Mouse (Mus musculus): ENCODE data around the gene Astn2. TPM values are rescaled to one million over a fixed set of nuclear protein-coding genes. Genes with fewer than 3 reads are reported as not detected.

Gene Astn2
- polyA plus RNA-seq, 1 experiment from 2014 or later: 0.08 TPM

DNA sequence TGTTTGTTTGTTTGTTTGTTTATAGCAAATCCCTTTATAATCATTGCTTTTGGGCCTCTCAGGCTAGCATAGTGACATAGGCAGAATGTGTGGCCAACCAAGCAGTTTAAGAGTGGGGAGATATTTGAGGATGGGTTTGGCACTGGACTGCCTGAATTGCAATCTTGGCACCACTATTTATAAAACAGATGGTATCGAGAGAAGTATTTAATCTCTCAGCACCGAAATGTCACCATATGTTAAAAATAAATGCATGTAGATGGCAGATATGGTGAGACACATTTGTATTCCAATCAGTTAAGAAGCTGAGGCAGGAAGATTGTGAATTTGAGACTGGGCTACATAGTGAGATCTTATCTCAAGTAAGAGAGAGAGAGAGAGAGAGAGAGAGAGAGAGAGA, 692.7 kb downstream of the Astn2 start:
- Histone ChIP-seq H3K4me3 (ENCODE audit: low read length) (no peak overlapping the region), H3K27me3 (ENCODE audit: control insufficient read depth, insufficient read depth, low read depth, low read length) (no peaks in the 10 kb centered on the region), H3K9me3 (ENCODE audit: control insufficient read depth, low read length) (no peaks in the 10 kb centered on the region), H3K36me3 (ENCODE audit: control insufficient read depth, insufficient read depth, low read length) (no peaks in the 10 kb centered on the region), H3K4me2 (ENCODE audit: low read depth, low read length) (no peak overlapping the region), H3K27ac (ENCODE audit: low read length) (no peak overlapping the region), H3K4me1 (replicated peaks; ENCODE audit: control insufficient read depth, insufficient read depth, low read length) (no peaks in the 10 kb centered on the region), H3K9ac (ENCODE audit: low read length) (no peak overlapping the region)
- no peak for ATAC-seq (ENCODE audit: low read depth)
- 65% methylated on average over 2 of the region's 2 CpGs for WGBS

DNA sequence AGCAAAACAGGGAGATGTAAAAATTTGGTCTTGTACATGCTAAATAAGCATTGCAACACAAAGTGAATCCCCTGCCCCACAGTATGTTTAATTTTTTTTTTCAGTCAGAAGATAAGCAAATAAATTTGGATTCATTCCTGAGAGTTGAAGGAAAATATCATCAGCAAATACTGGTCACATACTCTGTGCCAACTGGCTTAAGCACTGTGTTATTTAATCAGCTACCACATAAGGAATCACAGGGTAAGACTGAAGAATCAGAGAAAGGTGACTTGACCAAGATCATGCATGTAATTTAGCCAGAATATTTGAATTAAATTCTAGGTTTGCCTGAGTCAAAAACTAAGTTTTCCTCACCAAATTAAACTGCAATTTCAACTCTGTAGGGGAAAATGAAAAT, 693.8 kb downstream of the Astn2 start:
- no peak for ATAC-seq (ENCODE audit: low read depth)
- H3K27me3 ChIP-seq (ENCODE audit: control insufficient read depth, insufficient read depth, low read depth, low read length): no peaks in the 10 kb centered on the region
- H3K36me3 ChIP-seq (ENCODE audit: control insufficient read depth, insufficient read depth, low read length): no peaks in the 10 kb centered on the region
- no peak overlapping the region for H3K4me2 ChIP-seq (ENCODE audit: low read depth, low read length)
- no peaks in the 10 kb centered on the region for H3K9me3 ChIP-seq (ENCODE audit: control insufficient read depth, low read length)
- no peak overlapping the region for H3K27ac ChIP-seq (ENCODE audit: low read length)
- H3K4me1 ChIP-seq (replicated peaks; ENCODE audit: control insufficient read depth, insufficient read depth, low read length): no peaks in the 10 kb centered on the region
- no peak overlapping the region for H3K4me3 ChIP-seq (ENCODE audit: low read length)
- no peak overlapping the region for H3K9ac ChIP-seq (ENCODE audit: low read length)

DNA sequence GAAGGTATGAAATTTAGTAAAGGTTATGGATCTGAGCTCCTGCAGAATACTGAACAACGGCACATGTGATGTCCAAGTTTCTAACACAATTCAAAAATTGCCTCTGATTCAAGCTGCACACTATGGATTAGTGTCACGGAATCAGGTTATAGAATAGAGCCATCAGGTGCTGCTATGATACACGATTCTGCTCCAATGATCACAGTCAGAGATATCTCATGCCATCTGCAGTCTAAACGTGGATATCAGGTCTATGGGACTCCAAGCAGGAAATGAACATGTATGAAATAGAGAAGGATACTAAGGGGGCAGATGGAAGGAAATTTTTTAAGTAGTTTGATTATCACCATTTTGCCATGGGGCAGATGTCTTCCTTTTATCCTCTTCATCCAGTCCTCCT, 702.6 kb downstream of the Astn2 start:
- Histone ChIP-seq H3K4me3 (ENCODE audit: low read length) (no peak overlapping the region), H3K4me1 (replicated peaks; ENCODE audit: control insufficient read depth, insufficient read depth, low read length) (no peaks in the 10 kb centered on the region), H3K9me3 (ENCODE audit: control insufficient read depth, low read length) (no peaks in the 10 kb centered on the region), H3K27me3 (ENCODE audit: control insufficient read depth, insufficient read depth, low read depth, low read length) (no peaks in the 10 kb centered on the region), H3K4me2 (ENCODE audit: low read depth, low read length) (no peak overlapping the region), H3K36me3 (ENCODE audit: control insufficient read depth, insufficient read depth, low read length) (no peaks in the 10 kb centered on the region), H3K27ac (ENCODE audit: low read length) (no peak overlapping the region), H3K9ac (ENCODE audit: low read length) (no peak overlapping the region)
- 67% methylated on average over 4 of the region's 4 CpGs for WGBS
- no peak for ATAC-seq (ENCODE audit: low read depth)

DNA sequence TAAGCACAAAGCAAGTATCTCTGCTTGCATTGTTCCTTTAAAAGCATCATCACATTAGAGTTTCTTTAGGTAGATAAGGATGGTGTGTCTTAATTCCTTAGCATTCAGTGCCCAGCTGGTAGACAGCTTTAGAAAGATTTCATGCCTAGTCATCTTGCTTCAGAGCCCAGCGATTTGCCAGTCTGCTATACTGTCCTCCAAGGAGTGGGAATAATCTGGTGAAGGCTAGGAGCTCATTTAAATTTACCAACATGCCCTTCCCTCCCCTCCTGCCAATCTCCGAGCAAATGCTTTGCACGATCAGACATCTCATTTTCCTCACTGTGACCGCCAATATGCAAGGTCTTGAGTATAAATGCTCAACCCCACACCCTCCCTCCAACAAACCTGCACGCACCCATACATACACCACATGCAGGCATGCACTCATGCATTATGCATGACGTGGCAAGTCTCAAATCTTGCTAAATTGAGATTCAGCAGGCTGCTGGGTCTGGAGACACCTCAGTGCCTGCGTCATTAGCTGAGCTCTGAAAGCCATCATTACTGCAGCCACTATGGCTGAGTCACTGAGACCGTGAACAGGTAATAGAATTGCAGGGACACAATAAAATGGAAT, 704.6 kb downstream of the Astn2 start:
- H3K36me3 ChIP-seq (ENCODE audit: control insufficient read depth, insufficient read depth, low read length): no peaks in the 10 kb centered on the region
- ATAC-seq (ENCODE audit: low read depth): no peak
- H3K27me3 ChIP-seq (ENCODE audit: control insufficient read depth, insufficient read depth, low read depth, low read length): no peaks in the 10 kb centered on the region
- H3K4me1 ChIP-seq (replicated peaks; ENCODE audit: control insufficient read depth, insufficient read depth, low read length): no peaks in the 10 kb centered on the region
- H3K4me2 ChIP-seq (ENCODE audit: low read depth, low read length): no peak overlapping the region
- H3K27ac ChIP-seq (ENCODE audit: low read length): no peak overlapping the region
- no peak overlapping the region for H3K9ac ChIP-seq (ENCODE audit: low read length)
- no peak overlapping the region for H3K4me3 ChIP-seq (ENCODE audit: low read length)
- 70% methylated on average over 8 of the region's 8 CpGs for WGBS
- no peaks in the 10 kb centered on the region for H3K9me3 ChIP-seq (ENCODE audit: control insufficient read depth, low read length)

DNA sequence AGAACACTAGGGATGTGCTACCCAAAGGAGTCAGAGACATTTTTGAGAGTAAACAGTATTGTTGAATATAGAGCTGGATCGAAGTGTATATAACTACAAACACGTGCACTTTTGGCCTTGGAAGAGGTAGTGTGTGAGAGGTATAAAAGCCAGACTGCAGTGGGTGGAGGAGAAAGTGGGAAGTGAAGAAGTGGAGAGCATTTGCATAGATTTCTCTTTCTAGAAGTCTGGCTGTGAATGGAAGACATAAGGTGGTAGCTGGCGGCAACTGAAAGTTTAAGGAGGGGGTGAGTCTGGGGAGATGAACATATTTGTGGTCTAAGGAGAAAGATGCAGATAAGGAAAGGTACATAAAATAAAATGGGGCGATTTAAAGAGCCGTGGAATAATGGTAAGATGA, 709.2 kb downstream of the Astn2 start:
- WGBS: 79% methylated on average over 5 of the region's 5 CpGs
- ATAC-seq (ENCODE audit: low read depth): no peak
- H3K27ac ChIP-seq (ENCODE audit: low read length): no peak overlapping the region

DNA sequence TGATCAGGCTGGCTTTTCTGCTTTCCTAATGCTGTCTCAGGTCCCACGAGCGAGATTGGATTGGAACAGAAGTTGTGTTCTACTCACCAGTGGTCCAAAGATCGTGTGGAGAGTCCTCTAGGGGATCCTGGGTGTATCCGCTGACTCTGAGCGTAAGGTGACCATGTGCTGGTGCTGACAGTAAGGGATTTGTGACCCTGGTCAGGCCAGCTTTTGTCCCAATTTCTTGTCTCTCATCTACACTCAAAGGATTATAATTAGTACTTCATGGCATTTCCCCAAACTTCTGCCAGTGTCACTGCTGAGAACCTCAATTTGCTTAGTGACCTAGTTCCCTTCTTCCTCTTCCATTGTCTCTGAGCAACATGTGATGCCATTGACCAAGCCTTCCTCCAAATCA, 710.4 kb downstream of the Astn2 start:
- H3K4me3 ChIP-seq (ENCODE audit: low read length): no peak overlapping the region
- no peaks in the 10 kb centered on the region for H3K36me3 ChIP-seq (ENCODE audit: control insufficient read depth, insufficient read depth, low read length)
- H3K27ac ChIP-seq (ENCODE audit: low read length): no peak overlapping the region
- no peak overlapping the region for H3K4me2 ChIP-seq (ENCODE audit: low read depth, low read length)
- no peaks in the 10 kb centered on the region for H3K9me3 ChIP-seq (ENCODE audit: control insufficient read depth, low read length)
- WGBS: 79% methylated on average over 5 of the region's 5 CpGs
- H3K27me3 ChIP-seq (ENCODE audit: control insufficient read depth, insufficient read depth, low read depth, low read length): no peaks in the 10 kb centered on the region
- no peak for ATAC-seq (ENCODE audit: low read depth)
- H3K9ac ChIP-seq (ENCODE audit: low read length): no peak overlapping the region
- no peaks in the 10 kb centered on the region for H3K4me1 ChIP-seq (replicated peaks; ENCODE audit: control insufficient read depth, insufficient read depth, low read length)

More for the DNA sequence above, 709.2 kb downstream of the Astn2 start:
- Histone ChIP-seq H3K9me3 (ENCODE audit: control insufficient read depth, low read length) (no peaks in the 10 kb centered on the region), H3K9ac (ENCODE audit: low read length) (no peak overlapping the region), H3K4me3 (ENCODE audit: low read length) (no peak overlapping the region), H3K27me3 (ENCODE audit: control insufficient read depth, insufficient read depth, low read depth, low read length) (no peaks in the 10 kb centered on the region), H3K36me3 (ENCODE audit: control insufficient read depth, insufficient read depth, low read length) (no peaks in the 10 kb centered on the region), H3K4me1 (replicated peaks; ENCODE audit: control insufficient read depth, insufficient read depth, low read length) (no peaks in the 10 kb centered on the region), H3K4me2 (ENCODE audit: low read depth, low read length) (no peak overlapping the region)

DNA sequence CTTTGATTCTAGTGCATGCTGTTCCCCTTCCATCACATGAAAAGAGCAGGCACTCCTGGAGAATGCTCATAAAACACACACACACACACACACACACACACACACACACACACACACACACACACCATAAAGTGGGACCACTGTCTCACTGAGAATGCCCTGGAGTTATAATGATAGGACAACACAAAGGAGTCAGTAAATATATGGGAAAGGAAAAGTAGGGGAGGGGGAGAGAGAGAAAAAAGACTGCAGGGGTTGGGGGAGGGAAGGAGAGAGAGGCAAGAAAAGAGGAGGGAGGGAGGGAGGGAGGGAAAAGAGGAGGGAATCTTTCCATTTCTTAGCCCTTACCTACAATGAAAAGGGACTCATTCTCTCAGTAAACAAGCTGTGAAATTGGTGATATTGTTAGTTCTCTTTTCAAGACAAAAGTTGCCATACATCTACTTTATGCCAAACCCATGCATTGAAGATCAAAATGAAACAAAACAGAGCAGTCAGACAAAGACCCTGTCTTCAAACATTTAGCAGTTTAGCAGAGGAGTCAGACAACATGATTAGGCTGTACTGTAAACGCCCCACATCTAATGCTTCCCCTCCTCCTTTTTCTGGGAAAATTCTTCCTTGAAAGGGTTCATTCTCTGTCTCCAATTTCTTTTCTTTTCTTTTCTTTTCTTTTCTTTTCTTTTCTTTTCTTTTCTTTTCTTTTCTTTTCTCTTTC, 717.2 kb downstream of the Astn2 start:
- Histone ChIP-seq H3K4me2 (ENCODE audit: low read depth, low read length) (no peak overlapping the region), H3K4me1 (replicated peaks; ENCODE audit: control insufficient read depth, insufficient read depth, low read length) (no peaks in the 10 kb centered on the region), H3K4me3 (ENCODE audit: low read length) (no peak overlapping the region), H3K9ac (ENCODE audit: low read length) (no peak overlapping the region), H3K36me3 (ENCODE audit: control insufficient read depth, insufficient read depth, low read length) (no peaks in the 10 kb centered on the region), H3K27me3 (ENCODE audit: control insufficient read depth, insufficient read depth, low read depth, low read length) (no peaks in the 10 kb centered on the region), H3K27ac (ENCODE audit: low read length) (no peak overlapping the region), H3K9me3 (ENCODE audit: control insufficient read depth, low read length) (no peaks in the 10 kb centered on the region)
- no peak for ATAC-seq (ENCODE audit: low read depth)
- 45% methylated on average over 1 of the region's 1 CpGs for WGBS

DNA sequence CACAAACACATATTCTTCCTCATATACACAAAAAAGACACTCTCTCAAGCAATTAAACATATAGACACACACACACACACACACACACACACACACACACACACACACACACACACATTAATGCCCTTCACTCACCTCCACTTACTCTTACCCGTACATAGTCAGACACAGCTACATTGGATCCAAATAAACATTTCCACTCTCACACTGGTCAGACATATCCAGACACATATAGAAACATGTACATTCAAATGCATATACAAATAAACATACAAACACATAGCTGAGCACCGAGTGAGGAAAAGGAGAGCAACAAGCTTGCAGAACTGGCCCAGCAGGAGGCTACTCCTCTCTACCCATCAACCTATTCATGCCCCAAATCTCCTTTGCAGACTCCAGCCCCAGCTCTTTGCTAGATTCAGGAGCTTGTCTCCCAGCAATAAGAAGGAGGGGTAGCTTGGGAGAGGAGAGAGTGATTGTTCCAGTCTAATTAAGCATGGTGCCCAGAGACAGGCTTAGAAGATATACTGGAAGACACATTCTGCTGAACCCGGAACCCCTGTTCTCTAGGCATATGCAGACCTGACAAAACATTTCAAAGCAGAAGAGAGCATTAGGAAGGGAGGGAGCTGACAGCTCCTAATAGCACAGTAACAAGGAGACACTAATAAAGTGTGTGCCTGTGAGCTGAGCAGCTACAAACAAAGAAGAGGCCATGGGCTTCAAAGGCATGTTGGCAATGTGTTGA, 718.0 kb downstream of the Astn2 start:
- no peak overlapping the region for H3K4me2 ChIP-seq (ENCODE audit: low read depth, low read length)

DNA sequence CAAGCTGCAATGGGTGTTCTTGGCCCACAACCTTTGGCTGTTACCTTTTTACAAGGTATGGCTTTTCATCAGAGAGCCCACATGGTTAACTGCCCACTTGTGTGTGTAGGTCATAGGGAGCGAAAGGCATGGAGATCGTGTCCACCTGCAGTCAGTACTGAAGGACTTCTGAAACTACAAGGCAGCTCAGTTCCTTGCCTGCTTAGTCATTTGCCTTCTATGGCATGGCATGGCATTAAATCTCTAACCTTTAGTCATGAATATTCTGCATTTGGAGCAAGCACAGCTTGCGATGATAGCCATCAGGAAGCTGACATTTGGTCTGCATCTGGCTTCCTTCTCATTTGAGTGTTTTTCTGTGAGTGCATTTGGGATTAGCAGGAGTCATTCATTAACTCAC, 720.0 kb downstream of the Astn2 start:
- no peaks in the 10 kb centered on the region for H3K4me1 ChIP-seq (replicated peaks; ENCODE audit: control insufficient read depth, insufficient read depth, low read length)
- H3K9me3 ChIP-seq (ENCODE audit: control insufficient read depth, low read length): no peaks in the 10 kb centered on the region
- H3K27ac ChIP-seq (ENCODE audit: low read length): no peak overlapping the region
- WGBS: 67% methylated on average over 3 of the region's 3 CpGs
- no peak for ATAC-seq (ENCODE audit: low read depth)
- H3K4me2 ChIP-seq (ENCODE audit: low read depth, low read length): no peak overlapping the region
- H3K4me3 ChIP-seq (ENCODE audit: low read length): no peak overlapping the region
- no peaks in the 10 kb centered on the region for H3K36me3 ChIP-seq (ENCODE audit: control insufficient read depth, insufficient read depth, low read length)
- no peaks in the 10 kb centered on the region for H3K27me3 ChIP-seq (ENCODE audit: control insufficient read depth, insufficient read depth, low read depth, low read length)
- no peak overlapping the region for H3K9ac ChIP-seq (ENCODE audit: low read length)

More for the DNA sequence above, 718.0 kb downstream of the Astn2 start:
- Histone ChIP-seq H3K4me1 (replicated peaks; ENCODE audit: control insufficient read depth, insufficient read depth, low read length) (no peaks in the 10 kb centered on the region), H3K9ac (ENCODE audit: low read length) (no peak overlapping the region), H3K36me3 (ENCODE audit: control insufficient read depth, insufficient read depth, low read length) (no peaks in the 10 kb centered on the region), H3K9me3 (ENCODE audit: control insufficient read depth, low read length) (no peaks in the 10 kb centered on the region), H3K27me3 (ENCODE audit: control insufficient read depth, insufficient read depth, low read depth, low read length) (no peaks in the 10 kb centered on the region), H3K27ac (ENCODE audit: low read length) (no peak overlapping the region), H3K4me3 (ENCODE audit: low read length) (no peak overlapping the region)
- WGBS: 41% methylated on average over 3 of the region's 3 CpGs
- ATAC-seq (ENCODE audit: low read depth): no peak

All from lung, embryonic 16.5 days (tissue).